Mouse (Mus musculus): ENCODE results near the gene Tubgcp5. TPM values are rescaled to one million over a fixed set of nuclear protein-coding genes. Genes with fewer than 3 reads are reported as not detected.

Gene Tubgcp5
- total RNA-seq, 2 experiments from 2014 or later = 9.0 to 9.8 TPM

DNA sequence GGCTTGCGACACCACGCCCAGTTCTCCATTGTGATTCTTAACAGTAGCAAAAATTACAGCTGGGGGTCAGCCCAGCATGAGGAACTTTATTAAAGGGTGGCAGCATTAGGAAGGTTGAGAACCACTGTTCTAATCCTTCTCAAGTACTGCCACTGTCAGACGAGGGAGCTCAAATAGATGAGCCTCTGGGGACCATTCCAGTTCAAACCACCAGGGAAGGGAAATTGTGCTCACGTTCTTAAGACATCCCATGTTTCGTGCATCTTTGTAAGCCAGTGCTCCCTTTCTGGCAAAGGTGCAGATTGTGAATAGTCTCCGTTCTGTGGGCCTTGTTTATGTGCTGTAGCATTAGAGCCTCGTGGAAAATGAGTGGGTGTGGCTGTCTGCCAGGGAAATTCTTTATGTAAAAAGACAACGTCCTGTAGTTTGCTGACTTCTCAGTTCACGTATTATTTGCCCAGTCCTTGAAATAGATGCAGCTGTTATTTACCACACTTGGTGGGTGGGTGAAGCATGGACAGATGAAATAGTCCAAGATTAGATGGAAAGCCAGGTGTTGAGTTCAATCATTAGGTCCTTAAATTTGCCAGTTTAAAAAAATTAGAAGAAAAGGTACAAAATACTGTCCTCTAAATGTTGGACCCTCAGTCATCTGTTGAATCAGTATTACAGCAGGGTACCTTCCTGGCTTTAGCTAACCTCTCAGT, 52.8 kb downstream of the Tubgcp5 start:
- DNase-seq = no peak
- intact Hi-C loops (cut with DNase I; ENCODE audit: low total_unique reads) = no loop called here

GRCm38 (mm10) chr7:55849948-55850571, 56.1 kb downstream of the Tubgcp5 start:
- DNase-seq = no peak
- intact Hi-C loops (cut with DNase I; ENCODE audit: low total_unique reads) = no loop called here

DNA sequence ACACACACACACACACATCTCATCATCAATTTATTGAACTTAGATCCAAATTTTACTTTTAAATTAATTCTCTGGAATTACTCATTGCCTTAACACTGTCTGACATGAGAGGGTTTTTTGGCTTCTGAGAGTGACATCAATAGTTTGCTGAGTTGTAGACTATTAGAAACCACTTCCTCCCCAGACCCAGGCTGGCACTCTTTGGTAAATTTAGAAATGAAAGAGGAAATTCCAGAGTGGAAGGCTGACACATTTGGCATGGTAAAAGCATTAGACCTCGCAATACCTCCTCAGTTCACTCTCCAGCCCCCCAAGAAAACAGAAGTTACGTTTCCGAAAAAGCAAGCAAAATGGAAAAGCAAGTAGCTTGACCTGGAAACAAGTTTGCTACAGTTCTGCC, 58.8 kb downstream of the Tubgcp5 start:
- DNase-seq = no peak
- intact Hi-C loops (cut with DNase I; ENCODE audit: low total_unique reads) = no loop called here

DNA sequence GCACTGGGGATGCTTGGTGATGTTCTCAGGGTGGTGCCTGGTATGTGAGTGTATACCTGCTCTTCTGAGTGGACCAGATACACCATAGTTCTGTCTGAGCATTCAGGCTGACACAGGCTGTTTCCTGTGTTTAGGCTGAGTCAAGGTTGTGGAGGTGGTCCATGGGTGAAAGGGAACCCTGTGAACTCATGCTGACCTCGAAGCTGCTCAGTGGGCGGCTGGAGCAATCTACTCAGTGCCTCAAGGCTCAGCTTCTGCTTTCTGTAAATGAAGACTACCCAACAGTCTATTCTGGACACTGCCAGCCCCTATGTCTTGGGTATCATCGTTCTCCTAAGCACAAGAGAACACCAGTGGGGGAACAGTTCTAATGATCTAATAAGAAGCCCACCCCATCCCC, 61.6 kb downstream of the Tubgcp5 start:
- no peak for DNase-seq
- intact Hi-C loops (cut with DNase I; ENCODE audit: low total_unique reads) = no loop called here

DNA sequence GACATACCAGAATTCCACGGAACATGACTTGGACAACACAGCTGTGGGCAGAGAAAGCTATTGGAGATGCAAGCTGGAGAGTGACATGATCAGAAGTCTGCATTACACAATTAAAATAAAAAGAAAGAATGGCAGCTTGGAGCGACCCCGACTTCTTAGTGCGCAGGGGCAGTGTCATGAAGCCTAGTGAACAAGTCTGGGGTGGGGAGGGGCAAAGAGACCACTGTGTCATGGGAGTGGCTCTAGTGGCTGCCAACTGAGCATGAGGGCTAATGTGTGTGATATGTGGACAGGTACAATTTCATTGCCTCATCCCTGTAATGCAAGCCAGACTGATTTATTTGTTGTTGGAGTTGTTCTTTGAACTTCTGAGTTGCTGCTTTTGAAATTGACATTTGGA, 62.8 kb downstream of the Tubgcp5 start:
- intact Hi-C loops (cut with DNase I; ENCODE audit: low total_unique reads) = no loop called here
- DNase-seq = no peak

GRCm38 (mm10) chr7:55857729-55858128, 63.8 kb downstream of the Tubgcp5 start:
- DNase-seq = no peak
- intact Hi-C loops (cut with DNase I; ENCODE audit: low total_unique reads) = no loop called here

GRCm38 (mm10) chr7:55858836-55859517, 65.0 kb downstream of the Tubgcp5 start:
- intact Hi-C loops (cut with DNase I; ENCODE audit: low total_unique reads) = no loop called here
- DNase-seq = no peak

GRCm38 (mm10) chr7:55859518-55859872, 65.5 kb downstream of the Tubgcp5 start:
- intact Hi-C loops (cut with DNase I; ENCODE audit: low total_unique reads) = no loop called here
- DNase-seq = no peak

DNA sequence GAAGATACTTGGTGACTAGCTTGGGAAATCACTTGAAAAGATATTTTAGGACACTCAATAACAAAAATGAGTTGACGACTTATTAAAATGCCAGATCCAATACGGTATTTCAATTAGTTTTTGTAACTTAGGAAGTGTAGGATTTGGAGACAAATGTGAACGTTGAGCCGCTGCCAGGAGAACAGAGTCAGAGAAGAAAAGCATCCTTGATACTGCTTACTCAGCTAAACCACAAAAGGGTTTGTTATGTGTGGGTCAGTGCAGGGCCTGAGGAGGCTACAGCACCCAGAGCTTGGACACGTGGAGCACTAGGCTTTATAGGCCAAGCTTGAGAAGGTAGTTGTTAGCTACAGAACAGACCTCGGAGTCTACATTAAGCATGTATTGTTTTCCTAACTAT, 66.0 kb downstream of the Tubgcp5 start:
- intact Hi-C loops (cut with DNase I; ENCODE audit: low total_unique reads) = no loop called here
- no peak for DNase-seq

GRCm38 (mm10) chr7:55861175-55861574, 67.2 kb downstream of the Tubgcp5 start:
- no peak for DNase-seq
- intact Hi-C loops (cut with DNase I; ENCODE audit: low total_unique reads) = no loop called here

- DNase-seq = no peak
- intact Hi-C loops (cut with DNase I; ENCODE audit: low total_unique reads) = no loop called here
Observed at GRCm38 (mm10) chr7:55865044-55865443, 71.1 kb downstream of the Tubgcp5 start.

DNA sequence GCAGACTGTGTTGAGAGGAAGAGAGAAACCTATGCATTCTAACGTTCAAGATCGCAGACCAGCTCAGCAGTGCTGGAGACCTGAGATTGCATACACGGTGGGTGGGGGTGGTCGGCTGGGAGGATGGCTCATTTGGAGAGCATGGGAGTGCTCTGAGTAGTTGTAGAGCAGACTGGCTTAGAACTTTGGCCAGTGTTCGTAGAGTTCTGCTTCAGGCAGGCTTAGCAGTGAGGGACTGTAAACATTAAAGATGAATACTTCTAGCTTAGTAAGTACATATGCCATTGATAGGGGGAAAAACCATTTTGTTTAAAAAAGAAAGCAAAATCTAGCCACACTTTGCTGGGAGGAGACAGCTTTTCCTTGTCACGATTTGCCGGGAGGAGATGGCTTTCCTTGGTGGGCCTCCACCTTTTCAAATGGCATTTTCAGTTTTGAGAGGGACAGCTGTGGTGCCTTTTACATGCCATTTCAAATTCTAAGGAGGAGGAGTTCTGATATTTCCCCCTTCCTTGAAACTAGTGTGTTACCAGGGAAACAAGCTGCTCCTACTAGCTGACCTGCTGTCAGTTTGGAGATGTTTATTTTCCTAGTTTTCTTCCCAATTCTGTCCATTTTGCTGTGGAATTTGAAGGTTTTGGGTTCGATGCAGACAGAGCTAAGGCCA, 71.9 kb downstream of the Tubgcp5 start:
- intact Hi-C loops (cut with DNase I; ENCODE audit: low total_unique reads) = no loop called here

GRCm38 (mm10) chr7:55868247-55868646, 74.3 kb downstream of the Tubgcp5 start:
- intact Hi-C loops (cut with DNase I; ENCODE audit: low total_unique reads) = no loop called here
- DNase-seq = no peak

More for the DNA sequence above, 71.9 kb downstream of the Tubgcp5 start:
- no peak for DNase-seq

GRCm38 (mm10) chr7:55869220-55869619, 75.3 kb downstream of the Tubgcp5 start:
- intact Hi-C loops (cut with DNase I; ENCODE audit: low total_unique reads) = no loop called here
- DNase-seq = no peak

- intact Hi-C loops (cut with DNase I; ENCODE audit: low total_unique reads) = no loop called here
- DNase-seq = no peak
Observed at GRCm38 (mm10) chr7:55870340-55871020, 76.5 kb downstream of the Tubgcp5 start.

- DNase-seq = no peak
- intact Hi-C loops (cut with DNase I; ENCODE audit: low total_unique reads) = no loop called here
Observed at GRCm38 (mm10) chr7:55871476-55871875, 77.5 kb downstream of the Tubgcp5 start.

DNA sequence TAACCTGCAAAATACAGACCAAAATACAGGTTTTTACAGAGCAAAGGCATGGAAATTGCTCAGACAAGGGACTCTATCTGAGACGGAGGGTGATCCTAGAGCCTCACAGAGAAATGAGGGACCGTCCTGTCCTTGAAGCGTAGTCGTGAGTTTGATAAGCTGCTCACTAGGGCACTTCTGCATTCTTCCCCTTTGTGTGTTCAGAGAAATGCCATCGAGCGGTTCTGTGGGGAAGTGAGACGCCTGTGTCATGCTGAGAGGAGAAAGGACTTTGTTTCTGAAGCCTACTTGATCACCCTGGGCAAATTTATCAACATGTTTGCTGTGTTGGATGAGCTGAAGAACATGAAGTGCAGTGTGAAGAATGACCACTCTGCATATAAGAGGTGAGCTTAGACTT, 80.7 kb downstream of the Tubgcp5 start:
- intact Hi-C loops (cut with DNase I; ENCODE audit: low total_unique reads) = no loop called here
- DNase-seq = no peak

- intact Hi-C loops (cut with DNase I; ENCODE audit: low total_unique reads) = no loop called here
- peak; percentile 56 for DNase-seq
Observed at GRCm38 (mm10) chr7:55877721-55878120, 83.8 kb downstream of the Tubgcp5 start.

- no peak for DNase-seq
- intact Hi-C loops (cut with DNase I; ENCODE audit: low total_unique reads) = no loop called here
Observed at GRCm38 (mm10) chr7:55880882-55881281, 86.9 kb downstream of the Tubgcp5 start.
